Mouse (Mus musculus) embryonic facial prominence, embryonic 14.5 days (tissue): ENCODE results near the gene Os9. TPM values are rescaled to one million over a fixed set of nuclear protein-coding genes. Genes with fewer than 3 reads are reported as not detected.

Experiments
- polyA plus RNA-seq: library from polyadenylated mRNA; unstranded; fragments of >200 nt; fragmentation: Nextera tagmentation; extraction: Ambion mirVana; gene quantifications from 2 replicates; pipeline ENCODE4 v1.2.1, GENCODE M21; 2014

Os9 gene
- polyA plus RNA-seq, 1 experiment from 2014 or later: 59.3 TPM

Other genes with a start within 250 kb of the Os9 start
- gene Atp23, start 219.8 kb downstream of the Os9 start, polyA plus RNA-seq: 16.7 and 20.6 TPM in 2 replicates
- gene Ctdsp2, start 142.4 kb downstream of the Os9 start, polyA plus RNA-seq: 109 and 116 TPM in 2 replicates
- 7.8 and 9.0 TPM in 2 replicates for gene Avil, start 120.4 kb downstream of the Os9 start, polyA plus RNA-seq
- 61.0 and 61.3 TPM in 2 replicates for gene Tsfm, start 90.3 kb downstream of the Os9 start, polyA plus RNA-seq
- gene Mettl1, start 79.7 kb downstream of the Os9 start, polyA plus RNA-seq: 47.7 and 55.9 TPM in 2 replicates
- gene Eef1akmt3, start 79.6 kb downstream of the Os9 start, polyA plus RNA-seq: 0.84 and 1.0 TPM in 2 replicates
- gene Cyp27b1, start 72.9 kb downstream of the Os9 start, polyA plus RNA-seq: 0.13 and 0.29 TPM in 2 replicates
- 1.5 and 2.0 TPM in 2 replicates for gene March9, start 60.9 kb downstream of the Os9 start, polyA plus RNA-seq
- 1,371 and 1,625 TPM in 2 replicates for gene Cdk4, start 57.6 kb downstream of the Os9 start, polyA plus RNA-seq
- 51.8 and 53.6 TPM in 2 replicates for gene Tspan31, start 50.9 kb downstream of the Os9 start, polyA plus RNA-seq
- gene Agap2, start 45.8 kb downstream of the Os9 start, polyA plus RNA-seq: 0.45 and 0.72 TPM in 2 replicates
- 9.0 and 9.8 TPM in 2 replicates for gene B4galnt1, start 44.1 kb upstream of the Os9 start, polyA plus RNA-seq
- 0.86 and 1.7 TPM in 2 replicates for gene Slc26a10, start 59.5 kb upstream of the Os9 start, polyA plus RNA-seq
- gene Arhgef25, start 69.0 kb upstream of the Os9 start, polyA plus RNA-seq: 76.7 and 87.7 TPM in 2 replicates
- gene Dtx3, start 74.6 kb upstream of the Os9 start, polyA plus RNA-seq: 112 and 120 TPM in 2 replicates
- 19.3 and 20.7 TPM in 2 replicates for gene Pip4k2c, start 90.5 kb upstream of the Os9 start, polyA plus RNA-seq
- gene Kif5a, start 142.2 kb upstream of the Os9 start, polyA plus RNA-seq: 13.7 and 14.6 TPM in 2 replicates
- gene Dctn2, start 145.2 kb upstream of the Os9 start, polyA plus RNA-seq: 166 and 186 TPM in 2 replicates
- 15.8 and 17.6 TPM in 2 replicates for gene Mbd6, start 167.9 kb upstream of the Os9 start, polyA plus RNA-seq
- 106 and 108 TPM in 2 replicates for gene Mars, start 190.7 kb upstream of the Os9 start, polyA plus RNA-seq
- gene Arhgap9, start 200.8 kb upstream of the Os9 start, polyA plus RNA-seq: 3.7 and 4.4 TPM in 2 replicates
- 10.2 and 11.7 TPM in 2 replicates for gene Gli1, start 220.8 kb upstream of the Os9 start, polyA plus RNA-seq
- not detected in 2 replicates for gene Inhbe, start 233.3 kb upstream of the Os9 start, polyA plus RNA-seq
- not detected in 2 replicates for gene Inhbc, start 249.3 kb upstream of the Os9 start, polyA plus RNA-seq